Mouse (Mus musculus): Measurements from ENCODE around the gene Pebp1. TPM values are rescaled to one million over a fixed set of nuclear protein-coding genes. Genes with fewer than 3 reads are reported as not detected.

Gene Pebp1
- polyA plus RNA-seq, 1 experiment from 2014 or later, result 174 TPM

- 77% methylated on average over 3 of the region's 3 CpGs for WGBS (ENCODE audit: insufficient replicate concordance)
- Histone ChIP-seq H3K27me3 (ENCODE audit: control insufficient read depth, insufficient read depth, low read depth, low read length) (no peaks in the 10 kb centered on the region), H3K27ac (ENCODE audit: low read length) (no peak overlapping the region)
These were observed 3.9 kb upstream of the Pebp1 start for GRCm38 (mm10) chr5:117291312-117291711.

GRCm38 (mm10) chr5:117290081-117290480 lies 2.7 kb upstream of the Pebp1 start:
- H3K9me3 ChIP-seq (replicated peaks; ENCODE audit: control insufficient read depth, low read length), result no peaks in the 10 kb centered on the region
- H3K27me3 ChIP-seq (ENCODE audit: control insufficient read depth, insufficient read depth, low read depth, low read length), result no peaks in the 10 kb centered on the region
- no peak overlapping the region for H3K4me3 ChIP-seq (ENCODE audit: low read depth, low read length)
- peaks cover 22% of the 10 kb centered on the region for H3K4me1 ChIP-seq (ENCODE audit: control insufficient read depth, low read depth, low read length)
- WGBS (ENCODE audit: insufficient replicate concordance), result 71% methylated on average over 2 of the region's 2 CpGs
- H3K9ac ChIP-seq (ENCODE audit: low read depth, low read length), result no peak overlapping the region
- no peak for ATAC-seq (ENCODE audit: low read depth)
- no peaks in the 10 kb centered on the region for H3K36me3 ChIP-seq (ENCODE audit: control insufficient read depth, insufficient read depth)
- no peak overlapping the region for H3K27ac ChIP-seq (ENCODE audit: low read length)
- no peak overlapping the region for H3K4me2 ChIP-seq (ENCODE audit: low read depth, low read length)

More at GRCm38 (mm10) chr5:117291312-117291711, 3.9 kb upstream of the Pebp1 start:
- no peaks in the 10 kb centered on the region for H3K9me3 ChIP-seq (replicated peaks; ENCODE audit: control insufficient read depth, low read length)
- H3K4me1 ChIP-seq (ENCODE audit: control insufficient read depth, low read depth, low read length), result peaks cover 15% of the 10 kb centered on the region
- no peak overlapping the region for H3K4me2 ChIP-seq (ENCODE audit: low read depth, low read length)
- H3K9ac ChIP-seq (ENCODE audit: low read depth, low read length), result no peak overlapping the region
- no peaks in the 10 kb centered on the region for H3K36me3 ChIP-seq (ENCODE audit: control insufficient read depth, insufficient read depth)
- H3K4me3 ChIP-seq (ENCODE audit: low read depth, low read length), result no peak overlapping the region
- ATAC-seq (ENCODE audit: low read depth), result no peak

- peaks cover 22% of the 10 kb centered on the region for H3K4me1 ChIP-seq (ENCODE audit: control insufficient read depth, low read depth, low read length)
- H3K4me3 ChIP-seq (ENCODE audit: low read depth, low read length), result no peak overlapping the region
- H3K9me3 ChIP-seq (replicated peaks; ENCODE audit: control insufficient read depth, low read length), result no peaks in the 10 kb centered on the region
- H3K9ac ChIP-seq (ENCODE audit: low read depth, low read length), result no peak overlapping the region
- H3K36me3 ChIP-seq (ENCODE audit: control insufficient read depth, insufficient read depth), result no peaks in the 10 kb centered on the region
- no peak for ATAC-seq (ENCODE audit: low read depth)
- H3K27me3 ChIP-seq (ENCODE audit: control insufficient read depth, insufficient read depth, low read depth, low read length), result no peaks in the 10 kb centered on the region
- H3K27ac ChIP-seq (ENCODE audit: low read length), result no peak overlapping the region
- H3K4me2 ChIP-seq (ENCODE audit: low read depth, low read length), result no peak overlapping the region
These were observed 2.2 kb upstream of the Pebp1 start for GRCm38 (mm10) chr5:117289646-117290045.

GRCm38 (mm10) chr5:117286286-117286685 lies 1.1 kb downstream of the Pebp1 start:
- peaks cover 22% of the 10 kb centered on the region for H3K4me1 ChIP-seq (ENCODE audit: control insufficient read depth, low read depth, low read length)
- no peaks in the 10 kb centered on the region for H3K27me3 ChIP-seq (ENCODE audit: control insufficient read depth, insufficient read depth, low read depth, low read length)
- H3K9me3 ChIP-seq (replicated peaks; ENCODE audit: control insufficient read depth, low read length), result no peaks in the 10 kb centered on the region
- peaks cover 2% of the 10 kb centered on the region; the same call in 1 of the 2 replicates for H3K36me3 ChIP-seq (ENCODE audit: control insufficient read depth, insufficient read depth)
- H3K4me2 ChIP-seq (ENCODE audit: low read depth, low read length), result peak overlapping the region; percentile 92
- no peak overlapping the region for H3K27ac ChIP-seq (ENCODE audit: low read length)
- no peak for ATAC-seq (ENCODE audit: low read depth)
- peak overlapping the region; percentile 70; the same call in 1 of the 2 replicates for H3K9ac ChIP-seq (ENCODE audit: low read depth, low read length)
- 39% methylated on average over 3 of the region's 3 CpGs for WGBS (ENCODE audit: insufficient replicate concordance)
- peak overlapping the region; percentile 74 for H3K4me3 ChIP-seq (ENCODE audit: low read depth, low read length)

GRCm38 (mm10) chr5:117285266-117285665 lies 2.2 kb downstream of the Pebp1 start:
- 73% methylated on average over 4 of the region's 4 CpGs for WGBS (ENCODE audit: insufficient replicate concordance)
- Histone ChIP-seq H3K9ac (ENCODE audit: low read depth, low read length) (no peak overlapping the region), H3K27ac (ENCODE audit: low read length) (no peak overlapping the region), H3K36me3 (ENCODE audit: control insufficient read depth, insufficient read depth) (peaks cover 2% of the 10 kb centered on the region; the same call in 1 of the 2 replicates), H3K27me3 (ENCODE audit: control insufficient read depth, insufficient read depth, low read depth, low read length) (no peaks in the 10 kb centered on the region), H3K4me3 (ENCODE audit: low read depth, low read length) (no peak overlapping the region), H3K4me2 (ENCODE audit: low read depth, low read length) (no peak overlapping the region), H3K4me1 (ENCODE audit: control insufficient read depth, low read depth, low read length) (peaks cover 22% of the 10 kb centered on the region), H3K9me3 (replicated peaks; ENCODE audit: control insufficient read depth, low read length) (no peaks in the 10 kb centered on the region)
- ATAC-seq (ENCODE audit: low read depth), result no peak

GRCm38 (mm10) chr5:117284682-117285081 lies 2.7 kb downstream of the Pebp1 start:
- H3K27me3 ChIP-seq (ENCODE audit: control insufficient read depth, insufficient read depth, low read depth, low read length), result no peaks in the 10 kb centered on the region
- H3K9me3 ChIP-seq (replicated peaks; ENCODE audit: control insufficient read depth, low read length), result no peaks in the 10 kb centered on the region
- no peak overlapping the region for H3K4me2 ChIP-seq (ENCODE audit: low read depth, low read length)
- peaks cover 2% of the 10 kb centered on the region; the same call in 1 of the 2 replicates for H3K36me3 ChIP-seq (ENCODE audit: control insufficient read depth, insufficient read depth)
- no peak overlapping the region for H3K27ac ChIP-seq (ENCODE audit: low read length)
- ATAC-seq (ENCODE audit: low read depth), result no peak
- WGBS (ENCODE audit: insufficient replicate concordance), result 72% methylated on average over 7 of the region's 7 CpGs
- H3K9ac ChIP-seq (ENCODE audit: low read depth, low read length), result no peak overlapping the region
- H3K4me3 ChIP-seq (ENCODE audit: low read depth, low read length), result no peak overlapping the region
- peaks cover 22% of the 10 kb centered on the region for H3K4me1 ChIP-seq (ENCODE audit: control insufficient read depth, low read depth, low read length)

- Histone ChIP-seq H3K27ac (ENCODE audit: low read length) (no peak overlapping the region), H3K9me3 (replicated peaks; ENCODE audit: control insufficient read depth, low read length) (no peaks in the 10 kb centered on the region), H3K4me2 (ENCODE audit: low read depth, low read length) (no peak overlapping the region), H3K27me3 (ENCODE audit: control insufficient read depth, insufficient read depth, low read depth, low read length) (no peaks in the 10 kb centered on the region), H3K9ac (ENCODE audit: low read depth, low read length) (no peak overlapping the region), H3K4me3 (ENCODE audit: low read depth, low read length) (no peak overlapping the region), H3K4me1 (ENCODE audit: control insufficient read depth, low read depth, low read length) (peaks cover 22% of the 10 kb centered on the region), H3K36me3 (ENCODE audit: control insufficient read depth, insufficient read depth) (peaks cover 2% of the 10 kb centered on the region; the same call in 1 of the 2 replicates)
- 62% methylated on average over 9 of the region's 9 CpGs for WGBS (ENCODE audit: insufficient replicate concordance)
- ATAC-seq (ENCODE audit: low read depth), result no peak
These were observed 3.4 kb downstream of the Pebp1 start for GRCm38 (mm10) chr5:117284029-117284428.

- Histone ChIP-seq H3K27me3 (ENCODE audit: control insufficient read depth, insufficient read depth, low read depth, low read length) (no peaks in the 10 kb centered on the region), H3K4me2 (ENCODE audit: low read depth, low read length) (no peak overlapping the region), H3K4me1 (ENCODE audit: control insufficient read depth, low read depth, low read length) (peaks cover 13% of the 10 kb centered on the region), H3K4me3 (ENCODE audit: low read depth, low read length) (no peak overlapping the region), H3K9me3 (replicated peaks; ENCODE audit: control insufficient read depth, low read length) (no peaks in the 10 kb centered on the region), H3K27ac (ENCODE audit: low read length) (no peak overlapping the region), H3K36me3 (ENCODE audit: control insufficient read depth, insufficient read depth) (peaks cover 2% of the 10 kb centered on the region; the same call in 1 of the 2 replicates), H3K9ac (ENCODE audit: low read depth, low read length) (no peak overlapping the region)
- WGBS (ENCODE audit: insufficient replicate concordance), result 71% methylated on average over 8 of the region's 8 CpGs
- ATAC-seq (ENCODE audit: low read depth), result no peak
These were observed 5.1 kb downstream of the Pebp1 start for GRCm38 (mm10) chr5:117282360-117282759.

GRCm38 (mm10) chr5:117281536-117281935 lies 5.9 kb downstream of the Pebp1 start:
- Histone ChIP-seq H3K4me1 (ENCODE audit: control insufficient read depth, low read depth, low read length) (peaks cover 9% of the 10 kb centered on the region), H3K4me3 (ENCODE audit: low read depth, low read length) (no peak overlapping the region), H3K4me2 (ENCODE audit: low read depth, low read length) (no peak overlapping the region), H3K36me3 (ENCODE audit: control insufficient read depth, insufficient read depth) (peaks cover 2% of the 10 kb centered on the region; the same call in 1 of the 2 replicates), H3K27me3 (ENCODE audit: control insufficient read depth, insufficient read depth, low read depth, low read length) (no peaks in the 10 kb centered on the region), H3K9me3 (replicated peaks; ENCODE audit: control insufficient read depth, low read length) (no peaks in the 10 kb centered on the region), H3K9ac (ENCODE audit: low read depth, low read length) (no peak overlapping the region), H3K27ac (ENCODE audit: low read length) (no peak overlapping the region)
- ATAC-seq (ENCODE audit: low read depth), result no peak
- 84% methylated on average over 10 of the region's 10 CpGs for WGBS (ENCODE audit: insufficient replicate concordance)
